Mouse (Mus musculus): ENCODE data around the gene Pom121l2. TPM values are rescaled to one million over a fixed set of nuclear protein-coding genes. Genes with fewer than 3 reads are reported as not detected.

The Pom121l2 gene
- total RNA-seq, 1 experiment, result 0.31 TPM

- H3K36me3 ChIP-seq (ENCODE audit: control insufficient read depth, insufficient read depth, low read length, poor library complexity, severe bottlenecking), result no peaks in the 10 kb centered on the region
- TF ChIP-seq MAFK (IDR thresholded peaks at IDR 0.05; ENCODE audit: insufficient read depth, low read depth, low read length) (no peak), ZNF384 (IDR thresholded peaks at IDR 0.05; ENCODE audit: low read depth, low read length) (peak; percentile 46; the same call in 1 of the 2 replicates), HCFC1 (IDR thresholded peaks at IDR 0.05; ENCODE audit: borderline replicate concordance, insufficient read depth, low read length) (no peak), CHD2 (IDR thresholded peaks at IDR 0.05; ENCODE audit: low read depth, low read length) (no peak)
- no peaks in the 10 kb centered on the region for H3K9me3 ChIP-seq (ENCODE audit: control insufficient read depth, insufficient read depth, low read depth, low read length)
- peaks cover 5 to 8% of the 10 kb centered on the region in 2 experiments; a peak in 3 of 4 replicates for H3K4me1 ChIP-seq (ENCODE audit: control insufficient read depth in 2 of 2, insufficient read depth in 2 of 2, low read length in 2 of 2, poor library complexity in 1 of 2)
- H3K9ac ChIP-seq (ENCODE audit: insufficient read depth, low read depth, low read length, poor library complexity, severe bottlenecking), result no peak overlapping the region
- no peak for DNase-seq (ENCODE audit: low read depth, low spot score)
- peak overlapping the region; percentile 50 to 52 for H3K4me3 ChIP-seq (ENCODE audit: insufficient read depth in 1 of 2, low read depth in 1 of 2, low read length in 2 of 2, poor library complexity in 1 of 2, severe bottlenecking in 1 of 2)
- in situ Hi-C loops (cut with MboI; ENCODE audit: low sequenced_read_pairs in 2 of 2, unreplicated experiment in 2 of 2), result no loop called here
- no peak overlapping the region for H3K27ac ChIP-seq (ENCODE audit: insufficient read depth, low read depth, low read length, poor library complexity, severe bottlenecking)
These were observed 13.2 kb downstream of the Pom121l2 start for GRCm38 (mm10) chr13:21993957-21994738.

DNA sequence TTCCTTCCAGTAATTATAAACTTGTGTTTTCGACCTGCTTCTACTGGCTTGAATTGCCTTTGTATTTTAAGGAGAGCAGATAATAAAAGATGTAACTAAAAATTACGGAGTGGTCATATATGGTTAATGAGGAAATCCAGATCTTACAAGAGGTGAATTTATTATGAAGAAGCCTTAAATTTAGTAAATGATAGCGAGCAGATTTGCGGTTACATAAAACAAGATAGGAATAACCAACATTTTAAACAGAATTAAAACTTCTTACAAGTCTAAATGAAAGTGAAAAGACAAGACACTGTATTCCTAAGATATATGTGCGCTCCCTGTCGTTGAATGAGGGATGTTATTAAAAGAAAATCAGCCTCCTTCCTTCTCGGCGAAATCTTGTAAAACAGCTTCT lies 13.9 kb downstream of the Pom121l2 start:
- no peak for DNase-seq (ENCODE audit: low read depth, low spot score)
- Histone ChIP-seq H3K9me3 (ENCODE audit: control insufficient read depth, insufficient read depth, low read depth, low read length) (no peaks in the 10 kb centered on the region), H3K9ac (ENCODE audit: insufficient read depth, low read depth, low read length, poor library complexity, severe bottlenecking) (peak overlapping the region; percentile 13; the same call in 1 of the 2 replicates), H3K4me3 (ENCODE audit: insufficient read depth in 1 of 2, low read depth in 1 of 2, low read length in 2 of 2, poor library complexity in 1 of 2, severe bottlenecking in 1 of 2) (peak overlapping the region; percentile 55 to 56), H3K27ac (ENCODE audit: insufficient read depth, low read depth, low read length, poor library complexity, severe bottlenecking) (no peak overlapping the region), H3K4me1 (ENCODE audit: control insufficient read depth in 2 of 2, insufficient read depth in 2 of 2, low read length in 2 of 2, poor library complexity in 1 of 2) (peaks cover 5 to 8% of the 10 kb centered on the region in 2 experiments; a peak in 3 of 4 replicates), H3K36me3 (ENCODE audit: control insufficient read depth, insufficient read depth, low read length, poor library complexity, severe bottlenecking) (no peaks in the 10 kb centered on the region)
- in situ Hi-C loops (cut with MboI; ENCODE audit: low sequenced_read_pairs in 2 of 2, unreplicated experiment in 2 of 2), result no loop called here
- TF ChIP-seq MAFK (IDR thresholded peaks at IDR 0.05; ENCODE audit: insufficient read depth, low read depth, low read length) (no peak), CHD2 (IDR thresholded peaks at IDR 0.05; ENCODE audit: low read depth, low read length) (no peak)

GRCm38 (mm10) chr13:21995331-21995914 lies 14.4 kb downstream of the Pom121l2 start:
- in situ Hi-C loops (cut with MboI; ENCODE audit: low sequenced_read_pairs in 2 of 2, unreplicated experiment in 2 of 2), result no loop called here
- peak overlapping the region; percentile 55 to 56 for H3K4me3 ChIP-seq (ENCODE audit: insufficient read depth in 1 of 2, low read depth in 1 of 2, low read length in 2 of 2, poor library complexity in 1 of 2, severe bottlenecking in 1 of 2)
- H3K27ac ChIP-seq (ENCODE audit: insufficient read depth, low read depth, low read length, poor library complexity, severe bottlenecking), result no peak overlapping the region
- H3K9ac ChIP-seq (ENCODE audit: insufficient read depth, low read depth, low read length, poor library complexity, severe bottlenecking), result peak overlapping the region; percentile 13; the same call in 1 of the 2 replicates
- peaks cover 5 to 8% of the 10 kb centered on the region in 2 experiments; a peak in 3 of 4 replicates for H3K4me1 ChIP-seq (ENCODE audit: control insufficient read depth in 2 of 2, insufficient read depth in 2 of 2, low read length in 2 of 2, poor library complexity in 1 of 2)
- no peak for DNase-seq (ENCODE audit: low read depth, low spot score)
- TF ChIP-seq ZNF384 (IDR thresholded peaks at IDR 0.05; ENCODE audit: low read depth, low read length) (peak; percentile 91), ZC3H11A (IDR thresholded peaks at IDR 0.05; ENCODE audit: borderline replicate concordance, low read depth, low read length) (no peak), HCFC1 (IDR thresholded peaks at IDR 0.05; ENCODE audit: borderline replicate concordance, insufficient read depth, low read length) (no peak), CHD2 (IDR thresholded peaks at IDR 0.05; ENCODE audit: low read depth, low read length) (no peak), MAFK (IDR thresholded peaks at IDR 0.05; ENCODE audit: insufficient read depth, low read depth, low read length) (no peak)
- H3K36me3 ChIP-seq (ENCODE audit: control insufficient read depth, insufficient read depth, low read length, poor library complexity, severe bottlenecking), result no peaks in the 10 kb centered on the region
- H3K9me3 ChIP-seq (ENCODE audit: control insufficient read depth, insufficient read depth, low read depth, low read length), result no peaks in the 10 kb centered on the region

GRCm38 (mm10) chr13:21996101-21996839 lies 15.3 kb downstream of the Pom121l2 start:
- H3K36me3 ChIP-seq (ENCODE audit: control insufficient read depth, insufficient read depth, low read length, poor library complexity, severe bottlenecking), result no peaks in the 10 kb centered on the region
- DNase-seq (ENCODE audit: low read depth, low spot score), result no peak
- peaks cover 5 to 8% of the 10 kb centered on the region in 2 experiments; a peak in 3 of 4 replicates for H3K4me1 ChIP-seq (ENCODE audit: control insufficient read depth in 2 of 2, insufficient read depth in 2 of 2, low read length in 2 of 2, poor library complexity in 1 of 2)
- TF ChIP-seq MAFK (IDR thresholded peaks at IDR 0.05; ENCODE audit: insufficient read depth, low read depth, low read length), result peak; percentile 56; the same call in 1 of the 2 replicates
- no peak for TF ChIP-seq ZC3H11A (IDR thresholded peaks at IDR 0.05; ENCODE audit: borderline replicate concordance, low read depth, low read length)
- no peak overlapping the region for H3K9ac ChIP-seq (ENCODE audit: insufficient read depth, low read depth, low read length, poor library complexity, severe bottlenecking)
- H3K9me3 ChIP-seq (ENCODE audit: control insufficient read depth, insufficient read depth, low read depth, low read length), result no peaks in the 10 kb centered on the region
- H3K4me3 ChIP-seq (ENCODE audit: insufficient read depth in 1 of 2, low read depth in 1 of 2, low read length in 2 of 2, poor library complexity in 1 of 2, severe bottlenecking in 1 of 2), result peak overlapping the region; percentile 55 to 57
- in situ Hi-C loops (cut with MboI; ENCODE audit: low sequenced_read_pairs in 2 of 2, unreplicated experiment in 2 of 2), result no loop called here
- no peak overlapping the region for H3K27ac ChIP-seq (ENCODE audit: insufficient read depth, low read depth, low read length, poor library complexity, severe bottlenecking)
